Mouse (Mus musculus) lung, embryonic 16.5 days (tissue): ENCODE results near the gene Gng4. TPM values are rescaled to one million over a fixed set of nuclear protein-coding genes. Genes with fewer than 3 reads are reported as not detected.
A peak's percentile ranks its signal among the peaks of the same experiment; 100 is the strongest.
"Not testable (repeated sequence)": the region's sequence is repeated elsewhere in the genome, so short reads cannot be mapped to it uniquely, and the experiment has no call there.

Experiments
- ATAC-seq: fragments of 200-750 bp; cut with Nextera tagmentation; 2 replicates; pipeline ENCODE4 v1.8.0; 2017; ENCODE audit warnings: low read depth, mild to moderate bottlenecking, moderate library complexity
- H3K27ac ChIP-seq: fragments of 300-500 bp; sonication (generic); 2 replicates; pipeline ENCODE4 v1.5.1; 2014; ENCODE audit warnings: mild to moderate bottlenecking, control low read depth, low read length
- H3K27me3 ChIP-seq: fragments of 300-500 bp; sonication (generic); 2 replicates; pipeline ENCODE4 v1.6.1; 2014; ENCODE audit warnings: low read depth, low read length, mixed read lengths; ENCODE audit not compliant: control insufficient read depth, insufficient read depth
- H3K36me3 ChIP-seq: fragments of 300-500 bp; sonication (generic); 2 replicates; pipeline ENCODE4 v1.6.1; 2014; ENCODE audit warnings: low read length; ENCODE audit not compliant: control insufficient read depth, insufficient read depth
- H3K4me1 ChIP-seq: fragments of 300-500 bp; sonication (generic); replicated peaks from 2 replicates; pipeline ENCODE4 v1.6.1; 2014; ENCODE audit warnings: low read length, mixed read lengths; ENCODE audit not compliant: control insufficient read depth, insufficient read depth
- H3K4me2 ChIP-seq: fragments of 300-500 bp; sonication (generic); 2 replicates; pipeline ENCODE4 v1.6.1; 2014; ENCODE audit warnings: low read depth, low read length, control low read depth
- H3K4me3 ChIP-seq: fragments of 300-500 bp; sonication (generic); 2 replicates; pipeline ENCODE4 v1.5.1; 2014; ENCODE audit warnings: mild to moderate bottlenecking, low read length, control low read depth
- H3K9ac ChIP-seq: fragments of 300-500 bp; sonication (generic); 2 replicates; pipeline ENCODE4 v1.6.1; 2014; ENCODE audit warnings: low read length, control low read depth
- H3K9me3 ChIP-seq: fragments of 300-500 bp; sonication (generic); 2 replicates; pipeline ENCODE4 v1.6.1; 2016; ENCODE audit warnings: low read length; ENCODE audit not compliant: control insufficient read depth
- WGBS: fragments of 180-500 bp; shearing (Covaris S2); extraction: QIAGEN DNeasy Blood & Tissue Kit; methylation state at CpG from one replicate; pipeline ENCODE4 v1.1.7; 2014; 5-methylcytosine and 5-hydroxymethylcytosine counted together
- polyA plus RNA-seq: library from polyadenylated mRNA; unstranded; fragments of >200 nt; fragmentation: Nextera tagmentation; extraction: Ambion mirVana; gene quantifications from 2 replicates; pipeline ENCODE4 v1.2.1, GENCODE M21; 2015

Gene Gng4
- polyA plus RNA-seq, 1 experiment from 2014 or later: 0.64 TPM

- ATAC-seq: no peak
- Histone ChIP-seq H3K4me1 (peaks cover 16% of the 10 kb centered on the region), H3K27ac (no peak overlapping the region), H3K36me3 (no peaks in the 10 kb centered on the region), H3K27me3 (peaks cover 27% of the 10 kb centered on the region), H3K4me3 (no peak overlapping the region), H3K9me3 (no peaks in the 10 kb centered on the region), H3K9ac (no peak overlapping the region), H3K4me2 (peak overlapping the region; percentile 96; the same call in 1 of the 2 replicates)
- 36% methylated on average over 7 of the region's 7 CpGs for WGBS
Observed at GRCm38 (mm10) chr13:13783296-13783695, 563 bp upstream of the Gng4 start.

DNA sequence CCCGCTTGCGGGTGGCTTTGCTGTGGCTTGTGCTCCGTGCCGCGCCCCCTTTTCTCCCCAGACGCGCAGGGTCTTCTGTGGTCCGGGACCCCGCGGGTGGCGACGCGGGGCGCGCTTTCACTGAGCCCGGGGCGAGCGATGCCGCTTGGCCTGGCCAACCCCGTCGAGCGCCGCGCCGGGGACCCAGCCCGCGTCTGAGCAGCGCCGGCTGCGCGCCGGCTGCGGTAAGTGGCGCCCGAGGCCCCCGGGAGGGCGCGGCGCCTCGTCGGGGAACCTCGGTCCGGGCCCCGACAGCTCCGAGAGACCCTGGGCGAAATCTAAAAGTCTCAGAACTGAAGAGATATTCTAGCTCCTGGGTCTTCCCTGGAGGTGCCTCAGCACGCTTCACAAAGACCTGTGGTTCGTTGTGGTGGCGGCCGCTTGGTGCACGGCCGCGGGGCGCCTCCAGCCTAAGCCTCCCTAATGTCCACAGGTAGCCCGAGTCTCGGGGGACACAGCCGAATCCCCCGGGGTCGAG lies 619 bp downstream of the Gng4 start:
- peak overlapping the region; percentile 62 for H3K4me3 ChIP-seq
- H3K4me1 ChIP-seq: peaks cover 16% of the 10 kb centered on the region
- ATAC-seq: peak; percentile 55
- H3K9me3 ChIP-seq: no peaks in the 10 kb centered on the region
- WGBS: under 1% methylated on average over 59 of the region's 59 CpGs
- no peak overlapping the region for H3K27ac ChIP-seq
- H3K36me3 ChIP-seq: no peaks in the 10 kb centered on the region
- peak overlapping the region; percentile 96 for H3K4me2 ChIP-seq
- H3K27me3 ChIP-seq: peaks cover 27% of the 10 kb centered on the region
- peak overlapping the region; percentile 33 for H3K9ac ChIP-seq

GRCm38 (mm10) chr13:13784981-13785783 lies 1.3 kb downstream of the Gng4 start:
- no peak overlapping the region for H3K27ac ChIP-seq
- H3K36me3 ChIP-seq: no peaks in the 10 kb centered on the region
- WGBS: 1% methylated on average over 30 of the region's 30 CpGs
- peak overlapping the region; percentile 62 for H3K4me3 ChIP-seq
- H3K4me2 ChIP-seq: peak overlapping the region; percentile 96
- H3K9ac ChIP-seq: no peak overlapping the region
- peaks cover 16% of the 10 kb centered on the region for H3K4me1 ChIP-seq
- H3K27me3 ChIP-seq: peaks cover 27% of the 10 kb centered on the region
- no peaks in the 10 kb centered on the region for H3K9me3 ChIP-seq
- peak; percentile 61 for ATAC-seq

DNA sequence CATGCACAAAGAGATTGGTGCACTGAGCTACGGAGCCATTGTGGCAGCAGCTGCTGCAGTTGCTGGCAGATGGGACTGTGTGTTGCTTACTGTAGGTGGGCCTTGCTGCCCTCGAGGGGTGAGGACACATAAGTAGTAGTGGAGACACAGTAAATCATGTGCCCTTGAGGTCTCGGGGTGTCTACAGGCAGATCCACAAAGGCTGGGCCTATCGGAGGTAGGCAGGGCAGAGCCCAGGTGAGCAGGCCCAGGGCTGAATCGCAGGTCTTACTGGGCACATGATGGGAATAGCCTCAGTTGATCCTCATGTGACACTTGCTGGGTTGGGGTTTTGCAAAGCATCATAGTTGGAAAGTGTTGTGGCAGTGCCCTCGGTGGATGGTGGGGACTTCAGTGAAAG lies 3.1 kb downstream of the Gng4 start:
- Histone ChIP-seq H3K36me3 (no peaks in the 10 kb centered on the region), H3K4me3 (no peak overlapping the region), H3K27me3 (peaks cover 27% of the 10 kb centered on the region), H3K4me1 (peaks cover 16% of the 10 kb centered on the region), H3K9me3 (no peaks in the 10 kb centered on the region), H3K27ac (no peak overlapping the region), H3K9ac (no peak overlapping the region), H3K4me2 (no peak overlapping the region)
- WGBS: 83% methylated on average over 6 of the region's 6 CpGs
- no peak for ATAC-seq

DNA sequence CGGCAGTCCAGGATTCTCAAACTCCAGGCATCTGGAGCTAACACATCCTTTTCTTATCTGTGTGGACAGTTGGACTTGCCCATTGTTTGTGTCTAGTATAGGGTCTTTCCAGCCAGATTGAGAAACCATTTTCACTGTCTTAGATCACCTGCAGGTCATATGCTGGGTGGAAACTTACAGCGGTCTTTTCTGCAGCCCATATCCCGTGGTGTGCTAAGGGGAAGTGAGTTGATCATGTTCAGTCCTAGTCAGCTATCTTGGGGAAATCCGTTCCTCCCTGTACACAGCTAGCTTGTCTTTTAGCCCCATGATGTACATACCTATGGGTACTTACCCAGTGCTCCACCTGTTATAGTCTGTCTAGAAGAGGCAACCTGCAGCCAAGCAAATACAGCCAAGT lies 4.2 kb downstream of the Gng4 start:
- Histone ChIP-seq H3K27ac (no peak overlapping the region), H3K4me3 (no peak overlapping the region), H3K36me3 (no peaks in the 10 kb centered on the region), H3K9ac (no peak overlapping the region), H3K9me3 (no peaks in the 10 kb centered on the region), H3K4me1 (peaks cover 16% of the 10 kb centered on the region), H3K27me3 (peaks cover 27% of the 10 kb centered on the region), H3K4me2 (no peak overlapping the region)
- WGBS: 80% methylated on average over 4 of the region's 4 CpGs
- ATAC-seq: no peak

- H3K9ac ChIP-seq: no peak overlapping the region
- no peak for ATAC-seq
Observed at GRCm38 (mm10) chr13:13791981-13792380, 8.1 kb downstream of the Gng4 start.

DNA sequence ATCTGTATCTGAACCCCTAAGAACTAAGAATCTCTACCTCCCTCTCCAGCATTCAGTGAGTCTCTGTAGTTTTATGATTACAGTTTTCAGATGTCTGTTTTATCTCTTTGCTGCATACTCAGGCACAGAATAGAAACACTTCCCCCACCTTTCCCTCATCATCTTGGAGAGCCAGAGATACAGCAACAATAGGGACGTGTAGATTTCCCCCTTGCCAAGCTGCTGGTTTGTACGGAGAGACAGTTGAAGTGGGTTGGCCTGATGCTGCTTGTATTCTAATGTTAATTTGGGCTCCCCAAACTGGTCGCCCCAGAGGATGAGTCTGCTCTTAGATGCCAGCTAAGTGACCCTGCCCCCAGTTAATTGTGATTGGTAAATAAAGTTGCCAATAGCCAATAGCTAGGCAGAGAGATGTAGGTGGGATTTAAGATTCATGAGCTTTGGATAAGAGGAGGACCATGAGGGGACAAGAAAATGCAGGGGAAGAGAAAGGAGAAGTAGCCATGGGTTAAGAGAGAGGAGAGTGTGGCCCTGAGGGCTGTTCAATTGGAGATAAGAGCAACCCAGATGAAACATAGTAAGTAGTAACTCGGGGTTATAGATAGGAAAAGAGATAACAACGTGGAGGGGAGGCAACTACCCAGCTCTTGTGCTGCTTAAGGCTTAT lies 11.4 kb downstream of the Gng4 start:
- H3K4me3 ChIP-seq: no peak overlapping the region
- no peaks in the 10 kb centered on the region for H3K4me1 ChIP-seq
- H3K4me2 ChIP-seq: no peak overlapping the region
- H3K9ac ChIP-seq: no peak overlapping the region
- no peak for ATAC-seq
- WGBS: 26% methylated on average over 5 of the region's 5 CpGs
- no peaks in the 10 kb centered on the region for H3K27me3 ChIP-seq
- no peaks in the 10 kb centered on the region for H3K36me3 ChIP-seq
- H3K9me3 ChIP-seq: no peaks in the 10 kb centered on the region
- H3K27ac ChIP-seq: no peak overlapping the region

More at GRCm38 (mm10) chr13:13791981-13792380, 8.1 kb downstream of the Gng4 start:
- Histone ChIP-seq H3K4me1 (no peaks in the 10 kb centered on the region), H3K27me3 (no peaks in the 10 kb centered on the region), H3K27ac (no peak overlapping the region), H3K9me3 (no peaks in the 10 kb centered on the region), H3K4me3 (no peak overlapping the region), H3K4me2 (no peak overlapping the region), H3K36me3 (no peaks in the 10 kb centered on the region)
- WGBS: 84% methylated on average over 3 of the region's 3 CpGs

DNA sequence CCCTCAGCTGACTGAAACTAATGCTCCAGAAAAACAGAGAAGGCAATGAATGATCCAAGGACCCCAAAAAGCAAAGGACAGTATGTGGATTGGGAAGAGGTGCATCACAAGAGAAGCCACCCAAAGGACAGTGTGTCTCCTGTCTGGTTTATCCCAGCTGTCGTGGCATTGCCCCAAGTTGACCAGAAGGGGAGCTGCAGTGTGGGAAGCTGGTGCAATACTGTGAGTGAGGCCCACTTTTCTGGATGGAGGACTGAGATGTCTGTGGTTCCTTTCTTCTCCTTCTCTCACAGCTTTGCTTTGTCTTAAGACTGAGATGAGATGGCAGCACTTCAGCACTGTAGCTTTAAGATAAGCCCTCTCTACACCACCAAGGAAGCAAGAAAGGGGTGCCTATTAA lies 12.2 kb downstream of the Gng4 start:
- Histone ChIP-seq H3K9ac (no peak overlapping the region), H3K4me1 (no peaks in the 10 kb centered on the region), H3K9me3 (no peaks in the 10 kb centered on the region), H3K27me3 (no peaks in the 10 kb centered on the region), H3K4me3 (no peak overlapping the region), H3K27ac (no peak overlapping the region), H3K36me3 (no peaks in the 10 kb centered on the region), H3K4me2 (no peak overlapping the region)
- 74% methylated on average over 1 of the region's 1 CpGs for WGBS
- ATAC-seq: no peak

DNA sequence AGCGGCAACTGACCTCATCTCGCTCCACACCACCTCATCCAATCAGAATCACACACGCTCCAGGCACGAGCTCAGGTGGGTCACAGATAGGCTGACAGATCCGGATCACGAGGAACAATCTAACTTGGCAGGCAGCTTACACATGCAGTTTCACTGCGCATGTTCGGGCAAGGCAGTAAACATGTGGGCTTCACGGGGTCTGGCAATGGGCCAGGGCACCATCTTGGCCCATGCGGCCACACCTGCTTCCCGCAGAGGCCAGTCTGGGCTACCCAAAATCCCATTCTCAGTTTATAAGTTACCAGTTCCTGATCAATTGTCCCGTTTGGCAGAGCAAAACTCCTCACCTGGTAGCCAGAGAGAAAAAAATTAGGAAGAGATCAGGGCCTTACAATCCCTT lies 14.0 kb downstream of the Gng4 start:
- WGBS: 87% methylated on average over 12 of the region's 12 CpGs
- not testable (repeated sequence) for H3K36me3 ChIP-seq, H3K27me3 ChIP-seq, H3K9ac ChIP-seq, H3K4me2 ChIP-seq, H3K4me1 ChIP-seq, H3K4me3 ChIP-seq, ATAC-seq, H3K27ac ChIP-seq, H3K9me3 ChIP-seq
